Mouse (Mus musculus) testis, adult 2 months (tissue): ENCODE measurements around the gene Kctd15. TPM values are rescaled to one million over a fixed set of nuclear protein-coding genes. Genes with fewer than 3 reads are reported as not detected.

Experiments used
- H3K27ac ChIP-seq: fragments of 200-500 bp; 2 replicates; pipeline ENCODE4 v1.5.1; 2012; ENCODE audit warnings: low read depth, low read length; ENCODE audit not compliant: control insufficient read depth, insufficient read depth
- H3K27me3 ChIP-seq: fragments of 200-500 bp; 2 replicates; pipeline ENCODE4 v1.6.1; 2012; ENCODE audit warnings: mild to moderate bottlenecking, low read length, moderate library complexity; ENCODE audit not compliant: control insufficient read depth, insufficient read depth
- H3K36me3 ChIP-seq: fragments of 200-500 bp; 2 replicates; pipeline ENCODE4 v1.6.1; 2012; ENCODE audit warnings: mild to moderate bottlenecking, low read length; ENCODE audit not compliant: control insufficient read depth, insufficient read depth
- H3K4me1 ChIP-seq: fragments of 200-500 bp; 2 replicates; pipeline ENCODE4 v1.6.1; 2012; ENCODE audit warnings: low read length; ENCODE audit not compliant: control insufficient read depth, insufficient read depth
- H3K4me3 ChIP-seq: fragments of 200-500 bp; 2 replicates; pipeline ENCODE4 v1.5.1; 2012; ENCODE audit warnings: low read depth, mild to moderate bottlenecking, low read length, moderate library complexity, mixed read lengths; ENCODE audit not compliant: control insufficient read depth
- CTCF ChIP-seq: fragments of 200-500 bp; IDR thresholded peaks from 2 replicates; pipeline ENCODE4 v1.5.1; 2012; ENCODE audit warnings: low read depth, mild to moderate bottlenecking, inconsistent platforms, low read length, moderate library complexity; ENCODE audit not compliant: control insufficient read depth, insufficient read depth, insufficient replicate concordance
- POLR2A ChIP-seq: fragments of 200-500 bp; IDR thresholded peaks from 2 replicates; pipeline ENCODE4 v1.6.1; 2012; ENCODE audit warnings: low read depth, mild to moderate bottlenecking, inconsistent platforms, low read length, moderate library complexity; ENCODE audit not compliant: control insufficient read depth
- polyA plus RNA-seq: library from polyadenylated mRNA; depleted of rRNA; stranded (reverse); fragments of >200 nt; gene quantifications from 2 replicates; pipeline ENCODE4 v1.2.3, GENCODE M21; 2012

Gene Kctd15
- polyA plus RNA-seq, 1 experiment = 2.6 TPM

DNA sequence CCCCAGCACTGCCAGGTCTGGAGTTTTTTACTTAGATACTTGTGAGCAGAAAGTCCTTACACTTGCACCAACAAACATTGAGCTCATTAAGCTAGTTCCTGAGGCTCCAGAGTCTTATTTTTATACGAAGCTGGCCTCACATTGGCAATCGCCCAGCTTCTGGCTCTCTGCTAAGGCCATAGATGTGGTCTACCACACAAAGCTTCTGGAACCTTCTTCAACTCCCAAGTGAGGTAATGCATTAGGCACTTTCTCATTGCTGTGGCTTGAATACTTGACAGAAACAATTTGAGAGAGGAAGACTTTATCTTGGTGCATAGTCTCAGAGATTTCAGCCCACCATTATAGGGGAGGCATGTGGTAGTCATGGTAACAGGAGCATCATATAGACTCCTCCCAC lies 23.4 kb upstream of the Kctd15 start:
- no peak for TF ChIP-seq CTCF
- TF ChIP-seq POLR2A = no peak
- Histone ChIP-seq H3K27me3 (no peaks in the 10 kb centered on the region), H3K4me1 (peaks cover 4% of the 10 kb centered on the region; the same call in 1 of the 2 replicates), H3K36me3 (no peaks in the 10 kb centered on the region), H3K27ac (no peak overlapping the region), H3K4me3 (no peak overlapping the region)

DNA sequence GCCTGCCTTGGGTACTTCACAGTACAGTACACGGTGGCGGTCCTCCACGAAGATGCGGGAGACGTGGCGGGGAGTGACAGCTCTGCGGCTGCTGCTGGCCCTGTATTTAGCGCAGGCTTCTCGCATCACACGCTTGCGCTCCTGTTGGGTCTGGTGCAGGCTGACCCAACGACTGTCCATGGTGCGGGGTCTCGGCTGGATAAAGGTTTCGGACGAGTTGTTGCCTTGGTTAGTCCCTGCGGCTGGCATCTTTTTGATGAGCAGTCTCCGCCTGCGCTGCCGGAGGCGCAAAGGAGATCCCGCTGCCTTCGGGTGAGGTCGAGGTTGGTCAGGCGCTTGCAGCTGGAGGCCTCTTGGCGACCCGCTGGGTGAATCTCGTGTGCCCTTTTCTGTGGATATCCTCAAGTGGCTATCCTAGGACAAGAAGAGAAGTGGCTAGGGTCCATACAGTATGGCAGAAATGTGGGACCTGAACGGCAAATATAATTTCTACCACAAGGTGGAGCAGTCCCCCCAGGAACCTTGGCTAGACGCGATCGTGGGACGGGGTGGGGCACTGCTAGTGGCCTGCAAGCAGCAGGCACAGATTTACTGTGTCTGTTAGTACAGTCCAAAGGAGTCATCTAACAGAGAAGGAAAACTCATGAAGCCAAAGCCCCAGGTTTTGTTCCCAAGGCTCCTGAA lies 19.4 kb upstream of the Kctd15 start:
- Histone ChIP-seq H3K27ac (no peak overlapping the region), H3K4me1 (peaks cover 6% of the 10 kb centered on the region; the same call in 1 of the 2 replicates)

DNA sequence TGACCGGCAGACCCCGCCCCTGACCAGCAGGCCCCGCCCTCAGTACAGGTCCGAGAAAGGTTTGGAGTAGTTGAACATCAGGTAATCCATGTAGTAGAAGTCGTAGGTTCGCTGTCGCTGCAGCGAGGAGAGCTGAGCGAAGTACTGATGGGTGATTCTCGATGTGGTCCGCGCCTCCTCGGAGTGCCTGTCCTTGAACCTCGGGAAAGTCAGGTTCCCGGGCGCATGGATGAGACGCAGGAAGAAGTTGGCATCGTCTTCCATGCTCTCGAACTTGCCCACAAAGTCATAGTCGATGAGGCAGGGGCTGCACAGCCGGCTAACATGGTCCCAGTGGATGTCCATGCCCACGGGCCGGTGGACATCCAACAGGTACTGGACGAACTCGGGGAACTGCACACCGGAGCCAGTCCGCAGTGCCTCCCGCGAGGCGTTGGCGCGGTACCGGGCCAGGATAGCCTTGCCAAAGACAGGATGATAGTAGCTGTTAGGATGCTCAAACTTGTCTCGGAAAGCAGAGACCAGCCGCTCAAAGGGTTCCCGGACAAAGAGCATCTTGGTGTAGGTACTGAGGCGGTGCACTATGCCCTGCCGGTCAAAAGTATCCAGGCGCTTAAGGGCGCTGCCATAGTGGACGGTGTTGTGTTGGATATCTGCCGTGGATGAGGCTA lies 18.7 kb upstream of the Kctd15 start:
- H3K36me3 ChIP-seq = no peaks in the 10 kb centered on the region
- TF ChIP-seq CTCF = no peak
- no peak; the same call in 1 of the 2 replicates for TF ChIP-seq POLR2A
- no peak overlapping the region for H3K27ac ChIP-seq
- H3K27me3 ChIP-seq = no peaks in the 10 kb centered on the region
- peak overlapping the region; percentile 39; the same call in 1 of the 2 replicates for H3K4me3 ChIP-seq
- peaks cover 6% of the 10 kb centered on the region; the same call in 1 of the 2 replicates for H3K4me1 ChIP-seq

More for the DNA sequence above, 19.4 kb upstream of the Kctd15 start:
- TF ChIP-seq POLR2A (no peak; the same call in 1 of the 2 replicates), CTCF (peak; percentile 71)
- H3K27me3 ChIP-seq = no peaks in the 10 kb centered on the region
- H3K36me3 ChIP-seq = no peaks in the 10 kb centered on the region
- H3K4me3 ChIP-seq = peak overlapping the region; percentile 39

DNA sequence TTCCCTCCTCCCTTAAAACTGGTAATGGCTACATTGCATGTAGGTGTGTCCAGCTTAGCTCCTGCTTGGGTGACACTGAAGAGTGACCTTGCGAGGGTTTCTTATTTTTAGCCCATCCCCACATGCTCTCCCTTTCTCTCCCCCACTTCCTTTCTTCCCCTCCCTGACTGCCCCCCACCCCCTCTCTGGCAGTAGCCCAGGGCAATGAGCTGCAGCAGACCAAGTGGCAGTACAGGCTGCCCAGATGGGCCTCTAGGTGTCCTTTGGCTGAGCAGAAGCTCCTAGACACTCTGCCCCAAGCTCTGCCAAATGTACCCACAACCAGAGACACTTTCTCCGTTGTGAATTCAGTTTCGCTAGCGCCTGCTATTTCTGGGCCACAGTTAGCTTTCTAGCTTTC lies 16.4 kb upstream of the Kctd15 start:
- Histone ChIP-seq H3K4me3 (no peak overlapping the region), H3K36me3 (no peaks in the 10 kb centered on the region), H3K27me3 (no peaks in the 10 kb centered on the region), H3K4me1 (peaks cover 9% of the 10 kb centered on the region; the same call in 1 of the 2 replicates), H3K27ac (no peak overlapping the region)
- no peak for TF ChIP-seq CTCF
- TF ChIP-seq POLR2A = no peak

DNA sequence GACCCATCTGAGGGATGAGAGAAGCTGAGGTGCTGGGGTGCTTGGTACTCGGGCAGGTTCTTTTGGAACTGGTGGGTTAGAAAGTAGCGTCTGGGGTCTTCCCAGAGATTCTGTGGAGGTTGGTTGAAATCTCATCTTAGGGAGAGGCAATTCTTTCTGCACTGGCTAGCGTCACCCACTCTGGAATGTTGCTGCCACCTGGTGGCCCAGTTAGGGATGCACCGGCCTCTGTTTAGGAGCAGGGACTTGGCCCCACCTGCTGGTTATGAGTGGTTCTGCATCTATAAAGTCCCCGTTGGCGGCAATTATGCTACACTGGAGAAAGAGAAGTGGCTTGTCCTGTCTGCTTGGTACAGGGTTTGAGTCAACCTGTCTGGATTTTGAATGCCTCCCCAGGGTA lies 15.4 kb upstream of the Kctd15 start:
- no peaks in the 10 kb centered on the region for H3K36me3 ChIP-seq
- H3K27ac ChIP-seq = no peak overlapping the region
- TF ChIP-seq POLR2A (no peak), CTCF (peak; percentile 99)
- H3K27me3 ChIP-seq = no peaks in the 10 kb centered on the region
- no peak overlapping the region for H3K4me3 ChIP-seq
- H3K4me1 ChIP-seq = peaks cover 9% of the 10 kb centered on the region; the same call in 1 of the 2 replicates

DNA sequence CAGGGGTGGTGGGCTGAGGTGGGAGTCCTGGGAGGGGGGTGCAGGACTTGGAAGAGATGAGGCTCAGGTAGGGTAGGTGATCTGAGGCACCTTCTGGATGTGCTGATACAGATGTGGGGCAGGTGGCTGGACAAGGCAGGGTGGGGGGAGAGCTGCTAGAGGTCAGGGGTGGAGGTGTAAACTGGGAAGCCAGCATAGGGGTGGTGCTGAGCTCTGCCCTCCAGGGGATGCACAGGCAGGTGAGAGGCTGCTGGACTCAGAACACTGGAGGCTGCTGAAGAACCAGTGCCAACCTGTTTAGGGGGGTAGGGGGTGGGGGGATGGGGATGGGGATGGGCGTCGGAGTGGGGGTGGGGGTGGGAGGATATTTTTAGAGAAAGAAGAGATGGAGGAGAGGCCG lies 14.2 kb upstream of the Kctd15 start:
- Histone ChIP-seq H3K27me3 (no peaks in the 10 kb centered on the region), H3K4me1 (peaks cover 8% of the 10 kb centered on the region; the same call in 1 of the 2 replicates), H3K36me3 (no peaks in the 10 kb centered on the region), H3K4me3 (no peak overlapping the region), H3K27ac (no peak overlapping the region)
- TF ChIP-seq CTCF (no peak), POLR2A (no peak)

DNA sequence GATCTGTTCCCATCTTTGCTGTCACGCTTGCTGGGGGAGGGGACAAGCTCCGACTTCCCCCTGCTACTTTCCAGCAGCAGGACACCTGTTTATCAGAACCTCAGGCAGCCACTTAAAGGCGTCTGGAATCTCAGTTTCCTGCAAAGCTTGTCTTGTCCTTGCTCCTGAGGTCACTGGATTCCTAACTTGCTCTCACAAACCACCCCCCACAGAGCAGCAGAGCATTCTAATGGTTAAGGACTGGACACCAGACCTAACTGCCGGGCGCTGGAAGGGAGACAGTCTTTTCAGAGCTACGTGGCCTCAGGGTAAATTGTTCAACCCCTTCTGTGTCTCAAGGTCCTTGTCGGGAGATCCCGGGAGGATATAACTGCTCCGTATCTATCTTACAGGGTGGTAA lies 12.8 kb upstream of the Kctd15 start:
- TF ChIP-seq POLR2A = no peak
- no peak for TF ChIP-seq CTCF
- H3K27ac ChIP-seq = no peak overlapping the region
- H3K4me3 ChIP-seq = no peak overlapping the region
- H3K36me3 ChIP-seq = no peaks in the 10 kb centered on the region
- H3K27me3 ChIP-seq = no peaks in the 10 kb centered on the region
- H3K4me1 ChIP-seq = peaks cover 3% of the 10 kb centered on the region; the same call in 1 of the 2 replicates
